19 mouse cellular contexts compared by ENCODE assay signal in genomic region chr3:90428186-90428585, GRCm38 (mm10). TPM values are rescaled to one million over a fixed set of nuclear protein-coding genes. Genes with fewer than 3 reads are reported as not detected.
A peak's percentile ranks its signal among the peaks of the same experiment; 100 is the strongest.
DNase-seq lines count a peak whose midpoint lies in the region; ATAC-seq and TF ChIP-seq lines count a peak whose summit lies in the region.
"Had no signal": no experiment of that assay in that cellular context is flagged by ENCODE, and none has a peak within 500 bp of the region (broad histone marks: within the 10 kb centered on the region; RNA-seq: fewer than 3 reads in every experiment).

No protein-coding gene starts in this region.

- no peak for TF ChIP-seq CTCF in kidney, postnatal 0 days (IDR thresholded peaks at IDR 0.05; ENCODE audit: low read depth)

- H3K9ac ChIP-seq in kidney, postnatal 0 days (ENCODE audit: low read depth, low read length), result no peak overlapping the region
- H3K9ac ChIP-seq: embryonic facial prominence, embryonic 13.5 days; forebrain, postnatal 0 days; limb, embryonic 12.5 days; lung, embryonic 14.5 days had no signal

- H3K4me1 ChIP-seq in kidney, postnatal 0 days (replicated peaks; ENCODE audit: insufficient read depth, low read length), result peaks cover 21% of the 10 kb centered on the region
- peaks cover 8% of the 10 kb centered on the region for H3K4me1 ChIP-seq in brown adipose tissue, adult 24 weeks (ENCODE audit: control insufficient read depth, insufficient read depth, insufficient read length, low read length)

- no peak overlapping the region for H3K4me2 ChIP-seq in kidney, postnatal 0 days (ENCODE audit: low read length)
- H3K4me2 ChIP-seq: embryonic facial prominence, embryonic 13.5 days; limb, embryonic 12.5 days; lung, embryonic 14.5 days had no signal

- H3K9me3 ChIP-seq in kidney, postnatal 0 days (replicated peaks; ENCODE audit: low read length), result no peaks in the 10 kb centered on the region
- H3K9me3 ChIP-seq: embryonic facial prominence, embryonic 13.5 days; limb, embryonic 12.5 days; megakaryocyte, embryonic 14.5 days had no signal

- H3K36me3 ChIP-seq in kidney, postnatal 0 days (ENCODE audit: insufficient read depth, low read length), result peaks cover 1% of the 10 kb centered on the region; the same call in 1 of the 2 replicates

- no peaks in the 10 kb centered on the region for H3K27me3 ChIP-seq in kidney, postnatal 0 days (ENCODE audit: insufficient read depth, low read length)
- H3K27me3 ChIP-seq: embryonic facial prominence, embryonic 13.5 days; limb, embryonic 12.5 days; megakaryocyte, embryonic 14.5 days had no signal

- no peak overlapping the region for H3K4me3 ChIP-seq in kidney, postnatal 0 days (replicated peaks; ENCODE audit: low read depth, low read length)
- H3K4me3 ChIP-seq in brown adipose tissue, adult 24 weeks (ENCODE audit: insufficient read depth, low read depth, low read length), result no peak overlapping the region
- H3K4me3 ChIP-seq: embryonic facial prominence, embryonic 13.5 days; limb, embryonic 12.5 days; megakaryocyte, embryonic 14.5 days had no signal

- no peak for ATAC-seq in kidney, postnatal 0 days (replicated peaks; ENCODE audit: low FRiP score, low read depth)
- ATAC-seq in monocyte, adult 5-6 weeks (replicated peaks; ENCODE audit: insufficient number of reproducible peaks, low FRiP score, low TSS enrichment, poor library complexity, severe bottlenecking), result no peak
- ATAC-seq: forebrain, postnatal 0 days had no signal

- peak overlapping the region; percentile 36; the same call in 1 of the 2 replicates for H3K27ac ChIP-seq in kidney, postnatal 0 days
- peak overlapping the region; percentile 76 for H3K27ac ChIP-seq in brown adipose tissue, adult 24 weeks (replicated peaks; ENCODE audit: low read depth, low read length)
- H3K27ac ChIP-seq: embryonic facial prominence, embryonic 13.5 days; limb, embryonic 12.5 days had no signal

- peak; percentile 94 for DNase-seq in heart, adult 11 months
- no peak for DNase-seq in heart, postnatal 25 days (ENCODE audit: low spot score)
- DNase-seq in kidney, postnatal 0 days (ENCODE audit: low spot score), result no peak
- DNase-seq in kidney, postnatal 25 days, result no peak
- DNase-seq in 3T3-L1 (ENCODE audit: low read depth, low spot score), result peak; percentile 33
- DNase-seq in left cerebral cortex, adult 9 months (ENCODE audit: low spot score in 2 of 2), result no peak
- DNase-seq: B cell, adult 2 months; cerebellum, adult 9-11 months; forebrain, postnatal 0 days; gastrocnemius, postnatal 10 days; layer of hippocampus, adult 9-11 months; lung, embryonic 14.5 days; right cerebral cortex, postnatal 14 days; thymus, postnatal 4 days had no signal

- WGBS in kidney, postnatal 0 days, result 71% methylated on average over 6 of the region's 6 CpGs

- intact Hi-C loops in heart, postnatal 25 days (cut with DNase I), result no loop called here

RNA-seq across cellular contexts. Expression of gene Ints3, which starts 5.2 kb away (rescaled TPM):
- 10 to 100 TPM; 25.2 to 26.9 TPM for total RNA-seq in heart, postnatal 25 days (2021)
- polyA plus RNA-seq in kidney, postnatal 0 days (2015; fragmentation: Nextera tagmentation; extraction: Ambion mirVana), result 17.0 and 17.9 TPM in 2 replicates
- polyA plus RNA-seq in brown adipose tissue, adult 24 weeks (2012; ENCODE audit: insufficient read depth, insufficient read length, missing spikeins), result 12.6 and 13.2 TPM in 2 replicates
- 11.7 to 26.5 TPM (median 12.9 TPM) in 3 replicates for total RNA-seq in monocyte, adult 5-6 weeks (2017)

RNA-seq across cellular contexts. Expression of gene Npr1, which starts 37.5 kb away (rescaled TPM):
- 10 to 100 TPM; 17.2 to 18.8 TPM for total RNA-seq in heart, postnatal 25 days (2021)
- polyA plus RNA-seq in kidney, postnatal 0 days (2015; fragmentation: Nextera tagmentation; extraction: Ambion mirVana), result 16.7 and 17.1 TPM in 2 replicates
- polyA plus RNA-seq in brown adipose tissue, adult 24 weeks (2012; ENCODE audit: insufficient read depth, insufficient read length, missing spikeins), result 18.0 and 27.9 TPM in 2 replicates
- not detected in 3 replicates for total RNA-seq in monocyte, adult 5-6 weeks (2017)

RNA-seq across cellular contexts. Expression of gene Slc27a3, which starts 38.4 kb away (rescaled TPM):
- total RNA-seq in heart, postnatal 25 days (2021), result 1 to 10 TPM in 1 of 2 experiments, under 1 TPM in 1; 0.78 to 1.4 TPM
- 15.1 and 16.1 TPM in 2 replicates for polyA plus RNA-seq in kidney, postnatal 0 days (2015; fragmentation: Nextera tagmentation; extraction: Ambion mirVana)
- polyA plus RNA-seq in brown adipose tissue, adult 24 weeks (2012; ENCODE audit: insufficient read depth, insufficient read length, missing spikeins), result 0.52 and 2.1 TPM in 2 replicates
- 2.1 TPM in 1 of 3 replicates, not detected in the others for total RNA-seq in monocyte, adult 5-6 weeks (2017)

RNA-seq across cellular contexts. Expression of gene Ilf2, which starts 47.7 kb away (rescaled TPM):
- 10 to 100 TPM; 31.5 to 33.4 TPM for total RNA-seq in heart, postnatal 25 days (2021)
- 118 and 134 TPM in 2 replicates for polyA plus RNA-seq in kidney, postnatal 0 days (2015; fragmentation: Nextera tagmentation; extraction: Ambion mirVana)
- polyA plus RNA-seq in brown adipose tissue, adult 24 weeks (2012; ENCODE audit: insufficient read depth, insufficient read length, missing spikeins), result 30.2 and 30.6 TPM in 2 replicates
- total RNA-seq in monocyte, adult 5-6 weeks (2017), result 72.4 to 84.1 TPM (median 74.7 TPM) in 3 replicates

Comparison
In these comparisons a context has a peak if more than half of its experiments do, and no peak if none do; other contexts are left out.
1. DNase-seq: peak in heart, adult 11 months (single experiment) and 3T3-L1 (single experiment); none in heart, postnatal 25 days (single experiment), kidney, postnatal 0 days (single experiment), kidney, postnatal 25 days (0 of 2) and left cerebral cortex, adult 9 months (0 of 2).
2. RNA of gene Npr1, which starts 37.5 kb away (total RNA-seq): 17.2 to 18.8 TPM in heart, postnatal 25 days; not detected in monocyte, adult 5-6 weeks; every median in the first group is over 10 times any median in the second.